Mouse (Mus musculus) forebrain, embryonic 10.5 days (tissue): ENCODE measurements around the gene Btbd10. TPM values are rescaled to one million over a fixed set of nuclear protein-coding genes. Genes with fewer than 3 reads are reported as not detected.

Experiments used
- DNase-seq: peaks from one replicate; pipeline ENCODE4 v3.0.0-alpha.2; 2017; ENCODE audit warnings: low spot score; ENCODE audit errors: extremely low spot score
- H3K27ac ChIP-seq: fragments of 300-500 bp; sonication (generic); 2 replicates; pipeline ENCODE4 v1.5.1; 2016; ENCODE audit warnings: mild to moderate bottlenecking
- H3K27me3 ChIP-seq: fragments of 300-500 bp; sonication (generic); 2 replicates; pipeline ENCODE4 v1.6.1; 2016; ENCODE audit warnings: mild to moderate bottlenecking; ENCODE audit not compliant: poor library complexity, severe bottlenecking
- H3K36me3 ChIP-seq: fragments of 300-500 bp; sonication (generic); replicated peaks from 2 replicates; pipeline ENCODE4 v1.6.1; 2016; ENCODE audit warnings: mild to moderate bottlenecking, moderate library complexity
- H3K4me1 ChIP-seq: fragments of 300-500 bp; sonication (generic); 2 replicates; pipeline ENCODE4 v1.6.1; 2016
- H3K4me3 ChIP-seq: fragments of 300-500 bp; sonication (generic); 2 replicates; pipeline ENCODE4 v1.5.1; 2016; ENCODE audit warnings: mild to moderate bottlenecking, moderate library complexity
- H3K9me3 ChIP-seq: fragments of 300-500 bp; sonication (generic); 2 replicates; pipeline ENCODE4 v1.6.1; 2016; ENCODE audit warnings: mild to moderate bottlenecking, moderate library complexity
- WGBS: fragments of 180-500 bp; shearing (Covaris S2); methylation state at CpG from one replicate; pipeline ENCODE4 v1.1.7; 2016; 5-methylcytosine and 5-hydroxymethylcytosine counted together
- polyA plus RNA-seq: library from polyadenylated mRNA; unstranded; fragments of >200 nt; fragmentation: Nextera tagmentation; extraction: Ambion mirVana; gene quantifications from 2 replicates; pipeline ENCODE4 v1.2.1, GENCODE M21; 2016

The Btbd10 gene
- polyA plus RNA-seq, 1 experiment from 2014 or later = 23.7 TPM

GRCm38 (mm10) chr7:113349089-113349488 is 20.1 kb downstream of the Btbd10 start:
- no peaks in the 10 kb centered on the region for H3K4me1 ChIP-seq
- H3K36me3 ChIP-seq = no peaks in the 10 kb centered on the region
- DNase-seq = no peak
- 73% methylated on average over 1 of the region's 1 CpGs for WGBS
- no peak overlapping the region for H3K27ac ChIP-seq
- no peaks in the 10 kb centered on the region for H3K9me3 ChIP-seq
- no peaks in the 10 kb centered on the region for H3K27me3 ChIP-seq
- H3K4me3 ChIP-seq = no peak overlapping the region

GRCm38 (mm10) chr7:113347694-113348093 is 21.5 kb downstream of the Btbd10 start:
- Histone ChIP-seq H3K4me3 (no peak overlapping the region), H3K36me3 (no peaks in the 10 kb centered on the region), H3K27ac (no peak overlapping the region), H3K9me3 (no peaks in the 10 kb centered on the region), H3K4me1 (no peaks in the 10 kb centered on the region), H3K27me3 (no peaks in the 10 kb centered on the region)
- DNase-seq = no peak
- 94% methylated on average over 2 of the region's 2 CpGs for WGBS

- no peaks in the 10 kb centered on the region for H3K36me3 ChIP-seq
- H3K4me3 ChIP-seq = no peak overlapping the region
- no peaks in the 10 kb centered on the region for H3K4me1 ChIP-seq
- no peak for DNase-seq
- no peaks in the 10 kb centered on the region for H3K27me3 ChIP-seq
- H3K27ac ChIP-seq = no peak overlapping the region
- no peaks in the 10 kb centered on the region for H3K9me3 ChIP-seq
- WGBS = 61% methylated on average over 4 of the region's 4 CpGs
Observed at GRCm38 (mm10) chr7:113347271-113347670, 21.9 kb downstream of the Btbd10 start.

- H3K27ac ChIP-seq = no peak overlapping the region
- no peaks in the 10 kb centered on the region for H3K9me3 ChIP-seq
- H3K36me3 ChIP-seq = no peaks in the 10 kb centered on the region
- H3K4me3 ChIP-seq = no peak overlapping the region
- no peak for DNase-seq
- WGBS = 87% methylated on average over 8 of the region's 8 CpGs
- no peaks in the 10 kb centered on the region for H3K27me3 ChIP-seq
- no peaks in the 10 kb centered on the region for H3K4me1 ChIP-seq
Observed at GRCm38 (mm10) chr7:113335250-113335649, 33.9 kb downstream of the Btbd10 start.

GRCm38 (mm10) chr7:113334036-113334435 is 35.2 kb downstream of the Btbd10 start:
- no peak for DNase-seq
- no peaks in the 10 kb centered on the region for H3K27me3 ChIP-seq
- H3K4me3 ChIP-seq = no peak overlapping the region
- no peaks in the 10 kb centered on the region for H3K36me3 ChIP-seq
- H3K4me1 ChIP-seq = no peaks in the 10 kb centered on the region
- H3K27ac ChIP-seq = no peak overlapping the region
- H3K9me3 ChIP-seq = no peaks in the 10 kb centered on the region

- 87% methylated on average over 1 of the region's 1 CpGs for WGBS
Observed at GRCm38 (mm10) chr7:113320128-113320527, 49.1 kb downstream of the Btbd10 start.

GRCm38 (mm10) chr7:113311784-113312183 is 57.4 kb downstream of the Btbd10 start:
- H3K4me1 ChIP-seq = no peaks in the 10 kb centered on the region
- H3K27ac ChIP-seq = no peak overlapping the region
- no peaks in the 10 kb centered on the region for H3K9me3 ChIP-seq
- no peak overlapping the region for H3K4me3 ChIP-seq
- no peaks in the 10 kb centered on the region for H3K27me3 ChIP-seq
- DNase-seq = peak; percentile 38
- 36% methylated on average over 2 of the region's 2 CpGs for WGBS
- peaks cover 7% of the 10 kb centered on the region for H3K36me3 ChIP-seq

More at GRCm38 (mm10) chr7:113320128-113320527, 49.1 kb downstream of the Btbd10 start:
- DNase-seq = no peak
- no peaks in the 10 kb centered on the region for H3K27me3 ChIP-seq
- H3K9me3 ChIP-seq = no peaks in the 10 kb centered on the region
- peaks cover 31% of the 10 kb centered on the region for H3K36me3 ChIP-seq
- H3K4me1 ChIP-seq = peaks cover 12% of the 10 kb centered on the region
- no peak overlapping the region for H3K4me3 ChIP-seq
- H3K27ac ChIP-seq = no peak overlapping the region

GRCm38 (mm10) chr7:113310136-113310535 is 59.1 kb downstream of the Btbd10 start:
- Histone ChIP-seq H3K9me3 (no peaks in the 10 kb centered on the region), H3K27me3 (no peaks in the 10 kb centered on the region), H3K27ac (no peak overlapping the region), H3K36me3 (no peaks in the 10 kb centered on the region), H3K4me3 (no peak overlapping the region), H3K4me1 (no peaks in the 10 kb centered on the region)
- WGBS = 79% methylated on average over 3 of the region's 3 CpGs
- DNase-seq = no peak

GRCm38 (mm10) chr7:113297813-113298212 is 71.4 kb downstream of the Btbd10 start:
- no peak overlapping the region for H3K27ac ChIP-seq
- WGBS = 95% methylated on average over 4 of the region's 4 CpGs
- H3K4me3 ChIP-seq = no peak overlapping the region
- H3K4me1 ChIP-seq = peaks cover 40% of the 10 kb centered on the region
- peaks cover 8% of the 10 kb centered on the region for H3K36me3 ChIP-seq
- no peaks in the 10 kb centered on the region for H3K9me3 ChIP-seq
- DNase-seq = no peak
- no peaks in the 10 kb centered on the region for H3K27me3 ChIP-seq

GRCm38 (mm10) chr7:113295077-113295890 is 73.9 kb downstream of the Btbd10 start:
- Histone ChIP-seq H3K36me3 (peaks cover 8% of the 10 kb centered on the region), H3K27ac (peak overlapping the region; percentile 80), H3K4me1 (peaks cover 43% of the 10 kb centered on the region), H3K27me3 (no peaks in the 10 kb centered on the region), H3K9me3 (no peaks in the 10 kb centered on the region), H3K4me3 (peak overlapping the region; percentile 32)
- DNase-seq = peak; percentile 74
- WGBS = 40% methylated on average over 17 of the region's 17 CpGs

- 84% methylated on average over 6 of the region's 6 CpGs for WGBS
- Histone ChIP-seq H3K4me3 (no peak overlapping the region), H3K36me3 (peaks cover 8% of the 10 kb centered on the region), H3K9me3 (no peaks in the 10 kb centered on the region), H3K27me3 (no peaks in the 10 kb centered on the region), H3K4me1 (peaks cover 43% of the 10 kb centered on the region), H3K27ac (peak overlapping the region; percentile 80; the same call in 1 of the 2 replicates)
- no peak for DNase-seq
Observed at GRCm38 (mm10) chr7:113294598-113294997, 74.6 kb downstream of the Btbd10 start.

- Histone ChIP-seq H3K9me3 (no peaks in the 10 kb centered on the region), H3K27ac (no peak overlapping the region), H3K36me3 (no peaks in the 10 kb centered on the region), H3K4me3 (no peak overlapping the region), H3K27me3 (no peaks in the 10 kb centered on the region), H3K4me1 (peaks cover 34% of the 10 kb centered on the region)
- 86% methylated on average over 4 of the region's 4 CpGs for WGBS
- DNase-seq = no peak
Observed at GRCm38 (mm10) chr7:113292193-113292592, 77.0 kb downstream of the Btbd10 start.

GRCm38 (mm10) chr7:113291741-113292140 is 77.5 kb downstream of the Btbd10 start:
- no peak for DNase-seq
- 86% methylated on average over 5 of the region's 5 CpGs for WGBS
- Histone ChIP-seq H3K27ac (no peak overlapping the region), H3K4me3 (no peak overlapping the region), H3K4me1 (peaks cover 30% of the 10 kb centered on the region), H3K36me3 (no peaks in the 10 kb centered on the region), H3K27me3 (no peaks in the 10 kb centered on the region), H3K9me3 (no peaks in the 10 kb centered on the region)
